Mouse (Mus musculus): ENCODE measurements around the gene Fam214b. TPM values are rescaled to one million over a fixed set of nuclear protein-coding genes. Genes with fewer than 3 reads are reported as not detected.

The Fam214b gene
- polyA plus RNA-seq, 1 experiment from 2014 or later: 10.7 TPM

DNA sequence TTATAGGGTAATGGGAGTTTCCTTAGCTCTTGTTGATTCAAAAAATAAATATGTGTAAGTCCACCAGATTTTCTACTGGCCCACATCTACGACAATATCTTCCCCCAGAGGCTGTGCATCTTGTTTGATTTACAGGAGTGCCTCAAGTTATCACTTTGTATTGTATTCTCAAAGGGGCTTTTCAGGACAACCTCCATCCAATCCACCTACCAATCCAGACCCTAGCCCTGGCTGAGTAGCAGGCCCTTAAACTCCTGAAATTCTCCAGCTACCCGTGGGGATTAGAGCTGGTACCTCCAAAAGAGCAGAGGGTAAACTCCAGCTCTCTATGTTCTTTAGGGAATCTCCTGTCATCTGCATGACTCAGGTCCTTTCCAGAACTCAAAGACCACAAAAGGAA is 48.0 kb downstream of the Fam214b start:
- ATAC-seq (no peak), DNase-seq (ENCODE audit: low spot score) (no peak)
- no peaks in the 10 kb centered on the region for H3K9me3 ChIP-seq (ENCODE audit: low read length)
- H3K36me3 ChIP-seq (ENCODE audit: insufficient read depth, low read length): peaks cover 8% of the 10 kb centered on the region
- H3K4me2 ChIP-seq (replicated peaks; ENCODE audit: low read depth, low read length): no peak overlapping the region; the same call in 1 of the 2 replicates
- H3K9ac ChIP-seq (replicated peaks; ENCODE audit: low read depth): no peak overlapping the region
- H3K4me1 ChIP-seq (ENCODE audit: insufficient read depth, low read depth, low read length): peaks cover 13% of the 10 kb centered on the region; the same call in 1 of the 2 replicates
- WGBS: 34% methylated on average over 2 of the region's 2 CpGs
- no peak overlapping the region for H3K4me3 ChIP-seq (ENCODE audit: low read depth, low read length)
- no peaks in the 10 kb centered on the region for H3K27me3 ChIP-seq (replicated peaks; ENCODE audit: insufficient read depth, low read length)
- H3K27ac ChIP-seq (ENCODE audit: low read length): no peak overlapping the region
- TF ChIP-seq CTCF (IDR thresholded peaks at IDR 0.05) (no peak), EP300 (IDR thresholded peaks at IDR 0.05) (no peak)

DNA sequence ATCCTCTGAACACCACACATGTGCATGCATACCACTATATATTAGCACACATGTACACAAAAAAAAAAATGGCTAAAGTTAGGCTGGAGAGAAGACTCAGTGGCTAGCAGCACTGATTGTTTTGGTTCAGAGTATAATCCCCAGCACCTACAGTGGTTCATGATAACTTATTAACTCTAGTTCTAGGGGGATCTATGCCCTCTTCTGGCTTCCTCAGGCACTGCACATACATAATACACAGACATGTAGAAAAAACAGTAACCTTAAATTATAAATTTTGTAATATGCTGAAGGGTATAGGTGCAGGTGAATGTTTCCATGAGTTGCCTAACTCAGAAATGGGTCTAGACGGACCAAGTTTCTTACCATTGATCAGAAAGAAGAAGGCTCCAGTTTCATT is 57.7 kb downstream of the Fam214b start:
- no peak for DNase-seq (ENCODE audit: low spot score)
- Histone ChIP-seq H3K9ac (replicated peaks; ENCODE audit: low read depth) (no peak overlapping the region), H3K4me3 (ENCODE audit: low read depth, low read length) (no peak overlapping the region), H3K9me3 (ENCODE audit: low read length) (no peaks in the 10 kb centered on the region), H3K36me3 (ENCODE audit: insufficient read depth, low read length) (peaks cover 46% of the 10 kb centered on the region), H3K27me3 (replicated peaks; ENCODE audit: insufficient read depth, low read length) (no peaks in the 10 kb centered on the region), H3K27ac (ENCODE audit: low read length) (no peak overlapping the region), H3K4me1 (ENCODE audit: insufficient read depth, low read depth, low read length) (no peaks in the 10 kb centered on the region), H3K4me2 (replicated peaks; ENCODE audit: low read depth, low read length) (no peak overlapping the region)
- TF ChIP-seq CTCF (IDR thresholded peaks at IDR 0.05): peak; percentile 34
- no peak for TF ChIP-seq EP300 (IDR thresholded peaks at IDR 0.05)
- WGBS: 81% methylated on average over 1 of the region's 1 CpGs
- ATAC-seq: no peak

Other genes starting within 250 kb of the Fam214b start
- gene Fam205a1, start 192.3 kb downstream of the Fam214b start, polyA plus RNA-seq (2015; fragmentation: Nextera tagmentation; extraction: Ambion mirVana): not detected in 2 replicates
- 0.08 TPM in 1 of 2 replicates, not detected in the other for gene Gm12394, start 189.4 kb downstream of the Fam214b start, polyA plus RNA-seq (2015; fragmentation: Nextera tagmentation; extraction: Ambion mirVana)
- not detected in 2 replicates for gene Fam205c, start 172.0 kb downstream of the Fam214b start, polyA plus RNA-seq (2015; fragmentation: Nextera tagmentation; extraction: Ambion mirVana)
- gene Phf24, start 129.6 kb downstream of the Fam214b start, polyA plus RNA-seq (2015; fragmentation: Nextera tagmentation; extraction: Ambion mirVana): 0.29 and 0.31 TPM in 2 replicates
- 5.7 and 6.2 TPM in 2 replicates for gene Dnajb5, start 96.4 kb downstream of the Fam214b start, polyA plus RNA-seq (2015; fragmentation: Nextera tagmentation; extraction: Ambion mirVana)
- gene 1700022I11Rik, start 76.6 kb downstream of the Fam214b start, polyA plus RNA-seq (2015; fragmentation: Nextera tagmentation; extraction: Ambion mirVana): 0.30 TPM in 1 of 2 replicates, not detected in the other
- gene Vcp, start 45.7 kb downstream of the Fam214b start, polyA plus RNA-seq (2015; fragmentation: Nextera tagmentation; extraction: Ambion mirVana): 242 and 262 TPM in 2 replicates
- gene Fancg, start 35.7 kb downstream of the Fam214b start, polyA plus RNA-seq (2015; fragmentation: Nextera tagmentation; extraction: Ambion mirVana): 6.4 and 7.9 TPM in 2 replicates
- 9.5 and 9.8 TPM in 2 replicates for gene Pigo, start 20.4 kb downstream of the Fam214b start, polyA plus RNA-seq (2015; fragmentation: Nextera tagmentation; extraction: Ambion mirVana)
- 123 and 140 TPM in 2 replicates for gene Stoml2, start 14.5 kb downstream of the Fam214b start, polyA plus RNA-seq (2015; fragmentation: Nextera tagmentation; extraction: Ambion mirVana)
- 3.0 and 4.9 TPM in 2 replicates for gene Unc13b, start 12.7 kb upstream of the Fam214b start, polyA plus RNA-seq (2015; fragmentation: Nextera tagmentation; extraction: Ambion mirVana)
- gene Atp8b5, start 220.9 kb upstream of the Fam214b start, polyA plus RNA-seq (2015; fragmentation: Nextera tagmentation; extraction: Ambion mirVana): 0.14 and 0.21 TPM in 2 replicates